Mouse (Mus musculus) hindbrain, embryonic 11.5 days (tissue): ENCODE data around the gene Cfap298. TPM values are rescaled to one million over a fixed set of nuclear protein-coding genes. Genes with fewer than 3 reads are reported as not detected.
A peak's percentile ranks its signal among the peaks of the same experiment; 100 is the strongest.

Experiments used
- ATAC-seq: fragments of 200-750 bp; cut with Nextera tagmentation; 2 replicates; pipeline ENCODE4 v1.8.0; 2017; ENCODE audit warnings: mild to moderate bottlenecking, moderate TSS enrichment, moderate library complexity; ENCODE audit not compliant: low FRiP score
- DNase-seq: peaks from one replicate; pipeline ENCODE4 v3.0.0-alpha.2; 2015; ENCODE audit warnings: low spot score
- H3K27ac ChIP-seq: fragments of 300-500 bp; sonication (generic); 2 replicates; pipeline ENCODE4 v1.5.1; 2014; ENCODE audit warnings: mild to moderate bottlenecking, low read depth, low read length
- H3K27me3 ChIP-seq: fragments of 300-500 bp; sonication (generic); 2 replicates; pipeline ENCODE4 v1.6.1; 2014; ENCODE audit warnings: mild to moderate bottlenecking, low read length, moderate library complexity, mixed read lengths; ENCODE audit not compliant: control insufficient read depth, insufficient read depth
- H3K36me3 ChIP-seq: fragments of 300-500 bp; sonication (generic); 2 replicates; pipeline ENCODE4 v1.6.1; 2014; ENCODE audit warnings: mild to moderate bottlenecking, low read length, moderate library complexity, mixed read lengths; ENCODE audit not compliant: control insufficient read depth, insufficient read depth
- H3K4me1 ChIP-seq: fragments of 300-500 bp; sonication (generic); replicated peaks from 2 replicates; pipeline ENCODE4 v1.6.1; 2014; ENCODE audit warnings: low read length, mixed read lengths; ENCODE audit not compliant: control insufficient read depth, insufficient read depth
- H3K4me2 ChIP-seq: fragments of 300-500 bp; sonication (generic); replicated peaks from 2 replicates; pipeline ENCODE4 v1.6.1; 2014; ENCODE audit warnings: mild to moderate bottlenecking, low read depth, low read length
- H3K4me3 ChIP-seq: fragments of 300-500 bp; sonication (generic); 2 replicates; pipeline ENCODE4 v1.5.1; 2014; ENCODE audit warnings: low read depth, low read length
- H3K9ac ChIP-seq: fragments of 300-500 bp; sonication (generic); 2 replicates; pipeline ENCODE4 v1.6.1; 2014; ENCODE audit warnings: low read depth, low read length
- H3K9me3 ChIP-seq: fragments of 300-500 bp; sonication (generic); 2 replicates; pipeline ENCODE4 v1.6.1; 2016; ENCODE audit warnings: low read length; ENCODE audit not compliant: control insufficient read depth
- WGBS: fragments of 180-500 bp; shearing (Covaris S2); extraction: QIAGEN DNeasy Blood & Tissue Kit; methylation state at CpG from one replicate; pipeline ENCODE4 v1.1.7; 2014; 5-methylcytosine and 5-hydroxymethylcytosine counted together
- polyA plus RNA-seq: library from polyadenylated mRNA; unstranded; fragments of >200 nt; fragmentation: Nextera tagmentation; extraction: Ambion mirVana; gene quantifications from 2 replicates; pipeline ENCODE4 v1.2.1, GENCODE M21; 2014

Gene Cfap298
- polyA plus RNA-seq: 53.1 and 57.3 TPM in 2 replicates

GRCm38 (mm10) chr16:90934687-90935328 lies at the start of gene Cfap298:
Cfap298 (minus strand) TSS chr16:90935114.
- peak within 1 kb of the TSS; percentile 80 for H3K9ac ChIP-seq
- H3K4me1 ChIP-seq: no peaks in the 10 kb centered on the region
- under 1% methylated on average over 56 of the region's 56 CpGs for WGBS
- no peaks in the 10 kb centered on the region for H3K36me3 ChIP-seq
- peak within 1 kb of the TSS; percentile 82 for H3K4me2 ChIP-seq
- H3K9me3 ChIP-seq: no peaks in the 10 kb centered on the region
- no peaks in the 10 kb centered on the region for H3K27me3 ChIP-seq
- peak within 1 kb of the TSS; percentile 80 for H3K4me3 ChIP-seq
- H3K27ac ChIP-seq: peak within 1 kb of the TSS; percentile 81
- DNase-seq: peak; percentile 98
- peak; percentile 98 for ATAC-seq

GRCm38 (mm10) chr16:90971004-90971403 lies 36.1 kb upstream of the Cfap298 start:
- no peaks in the 10 kb centered on the region for H3K4me1 ChIP-seq
- no peak overlapping the region for H3K4me3 ChIP-seq
- ATAC-seq (no peak), DNase-seq (no peak)
- no peaks in the 10 kb centered on the region for H3K27me3 ChIP-seq
- 90% methylated on average over 6 of the region's 6 CpGs for WGBS
- H3K9me3 ChIP-seq: no peaks in the 10 kb centered on the region
- H3K27ac ChIP-seq: no peak overlapping the region
- H3K9ac ChIP-seq: no peak overlapping the region
- no peaks in the 10 kb centered on the region for H3K36me3 ChIP-seq
- no peak overlapping the region for H3K4me2 ChIP-seq

GRCm38 (mm10) chr16:90966241-90966640 lies 31.3 kb upstream of the Cfap298 start:
- Histone ChIP-seq H3K4me1 (no peaks in the 10 kb centered on the region), H3K36me3 (no peaks in the 10 kb centered on the region), H3K9me3 (no peaks in the 10 kb centered on the region), H3K9ac (no peak overlapping the region), H3K4me3 (no peak overlapping the region), H3K27ac (no peak overlapping the region), H3K27me3 (no peaks in the 10 kb centered on the region), H3K4me2 (no peak overlapping the region)
- no peak for DNase-seq
- ATAC-seq: no peak
- 82% methylated on average over 4 of the region's 4 CpGs for WGBS

- H3K36me3 ChIP-seq: no peaks in the 10 kb centered on the region
Measured at GRCm38 (mm10) chr16:90964302-90964701, 29.4 kb upstream of the Cfap298 start.

GRCm38 (mm10) chr16:90963866-90964265 lies 29.0 kb upstream of the Cfap298 start:
- H3K4me3 ChIP-seq: no peak overlapping the region
- no peak for DNase-seq
- H3K36me3 ChIP-seq: no peaks in the 10 kb centered on the region
- H3K4me1 ChIP-seq: no peaks in the 10 kb centered on the region
- no peak overlapping the region for H3K9ac ChIP-seq
- H3K9me3 ChIP-seq: no peaks in the 10 kb centered on the region
- WGBS: 86% methylated on average over 10 of the region's 10 CpGs
- no peak for ATAC-seq
- no peak overlapping the region for H3K27ac ChIP-seq
- no peak overlapping the region for H3K4me2 ChIP-seq
- no peaks in the 10 kb centered on the region for H3K27me3 ChIP-seq

More at GRCm38 (mm10) chr16:90964302-90964701, 29.4 kb upstream of the Cfap298 start:
- Histone ChIP-seq H3K4me3 (no peak overlapping the region), H3K9me3 (no peaks in the 10 kb centered on the region), H3K4me2 (no peak overlapping the region), H3K4me1 (no peaks in the 10 kb centered on the region), H3K27ac (no peak overlapping the region), H3K9ac (no peak overlapping the region), H3K27me3 (no peaks in the 10 kb centered on the region)
- ATAC-seq (no peak), DNase-seq (no peak)
- 88% methylated on average over 10 of the region's 10 CpGs for WGBS

GRCm38 (mm10) chr16:90963231-90963630 lies 28.3 kb upstream of the Cfap298 start:
- WGBS: 93% methylated on average over 4 of the region's 4 CpGs
- no peak overlapping the region for H3K4me2 ChIP-seq
- H3K36me3 ChIP-seq: no peaks in the 10 kb centered on the region
- DNase-seq (no peak), ATAC-seq (no peak)
- no peaks in the 10 kb centered on the region for H3K27me3 ChIP-seq
- no peak overlapping the region for H3K9ac ChIP-seq
- no peaks in the 10 kb centered on the region for H3K9me3 ChIP-seq
- H3K4me1 ChIP-seq: no peaks in the 10 kb centered on the region
- H3K4me3 ChIP-seq: no peak overlapping the region
- H3K27ac ChIP-seq: no peak overlapping the region

- Histone ChIP-seq H3K4me2 (no peak overlapping the region), H3K9ac (no peak overlapping the region), H3K4me3 (no peak overlapping the region), H3K27ac (no peak overlapping the region), H3K4me1 (no peaks in the 10 kb centered on the region), H3K36me3 (no peaks in the 10 kb centered on the region), H3K9me3 (no peaks in the 10 kb centered on the region), H3K27me3 (no peaks in the 10 kb centered on the region)
- no peak for ATAC-seq
- WGBS: 82% methylated on average over 5 of the region's 5 CpGs
- DNase-seq: no peak
Measured at GRCm38 (mm10) chr16:90958301-90959085, 23.6 kb upstream of the Cfap298 start.

GRCm38 (mm10) chr16:90955494-90955893 lies 20.6 kb upstream of the Cfap298 start:
- Histone ChIP-seq H3K27ac (no peak overlapping the region), H3K36me3 (no peaks in the 10 kb centered on the region), H3K9me3 (no peaks in the 10 kb centered on the region), H3K4me2 (no peak overlapping the region), H3K4me3 (no peak overlapping the region), H3K4me1 (no peaks in the 10 kb centered on the region), H3K9ac (no peak overlapping the region), H3K27me3 (no peaks in the 10 kb centered on the region)
- ATAC-seq: no peak
- WGBS: 89% methylated on average over 6 of the region's 6 CpGs
- DNase-seq: no peak

GRCm38 (mm10) chr16:90953770-90954169 lies 18.9 kb upstream of the Cfap298 start:
- DNase-seq: no peak
- H3K9me3 ChIP-seq: no peaks in the 10 kb centered on the region
- H3K36me3 ChIP-seq: no peaks in the 10 kb centered on the region
- WGBS: 96% methylated on average over 6 of the region's 6 CpGs
- H3K4me1 ChIP-seq: no peaks in the 10 kb centered on the region
- no peak overlapping the region for H3K4me3 ChIP-seq
- ATAC-seq: no peak
- no peaks in the 10 kb centered on the region for H3K27me3 ChIP-seq
- H3K4me2 ChIP-seq: no peak overlapping the region
- no peak overlapping the region for H3K9ac ChIP-seq
- no peak overlapping the region for H3K27ac ChIP-seq
